Mouse (Mus musculus) layer of hippocampus, postnatal 10 days (tissue): ENCODE measurements around the gene Frmd4a. TPM values are rescaled to one million over a fixed set of nuclear protein-coding genes. Genes with fewer than 3 reads are reported as not detected.

Experiments used
- DNase-seq, 2 experiments: peaks; one replicate each; pipeline ENCODE4 v3.0.0; 2021; ENCODE audit warnings: low spot score in 2 of 2
- long read RNA-seq: library from polyadenylated mRNA; stranded (forward); transcript quantifications from one replicate; pipeline ENCODE4 v2.0.0, GENCODE M21; 2023
- total RNA-seq, 2 experiments: library from RNA; stranded (reverse); gene quantifications; 2 replicates each; pipeline ENCODE4 v1.2.3; 2021

Frmd4a gene
- total RNA-seq = 100 to 1,000 TPM; 114 to 128 TPM
- long read RNA-seq, partial matches to known transcripts = 18 of 20 reads
- long read RNA-seq, other reads (novel, unspliced or antisense) = 1 of 20 reads

DNA sequence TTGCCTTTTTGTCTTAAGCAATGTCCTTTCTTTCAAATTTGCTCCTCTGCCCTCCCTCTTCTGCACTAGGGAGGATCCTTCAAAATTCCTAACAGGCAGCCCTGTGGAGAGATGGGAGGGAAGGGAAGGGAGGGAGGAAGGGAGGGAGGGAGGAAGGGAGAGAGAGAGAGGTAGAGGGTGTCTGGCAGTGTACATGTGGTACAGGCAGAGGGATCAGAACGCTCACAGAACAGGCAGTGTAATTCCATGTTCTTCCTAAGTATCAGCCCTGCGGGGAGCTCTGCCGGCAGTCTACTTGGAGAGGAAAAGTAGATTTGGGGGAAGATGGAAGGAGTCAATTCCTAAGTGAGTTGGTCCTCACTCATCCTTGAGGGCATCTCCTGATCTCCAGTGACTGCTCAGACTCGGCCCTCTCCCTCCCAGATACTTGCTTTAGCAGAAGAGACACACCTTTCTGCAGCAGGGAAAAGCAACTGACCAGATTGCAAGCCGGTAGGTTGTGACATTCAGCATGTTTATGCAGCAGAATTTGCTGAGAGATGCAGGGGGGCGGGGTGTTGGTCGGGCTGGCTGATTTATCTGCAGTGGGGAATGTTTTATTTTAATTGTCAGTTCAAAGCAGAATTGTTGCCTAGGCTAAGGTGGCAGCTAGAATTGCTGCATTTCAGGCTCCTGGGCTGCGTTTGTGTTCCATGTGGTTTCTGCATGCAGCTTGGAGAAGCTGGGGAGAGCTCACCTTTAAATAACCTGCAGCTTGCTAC lies at the start of gene Frmd4a:
Gene Frmd4a (plus strand): TSS at position 190 of the 761 bp plus-strand sequence.
- DNase-seq = peak; percentile 44 to 45

DNA sequence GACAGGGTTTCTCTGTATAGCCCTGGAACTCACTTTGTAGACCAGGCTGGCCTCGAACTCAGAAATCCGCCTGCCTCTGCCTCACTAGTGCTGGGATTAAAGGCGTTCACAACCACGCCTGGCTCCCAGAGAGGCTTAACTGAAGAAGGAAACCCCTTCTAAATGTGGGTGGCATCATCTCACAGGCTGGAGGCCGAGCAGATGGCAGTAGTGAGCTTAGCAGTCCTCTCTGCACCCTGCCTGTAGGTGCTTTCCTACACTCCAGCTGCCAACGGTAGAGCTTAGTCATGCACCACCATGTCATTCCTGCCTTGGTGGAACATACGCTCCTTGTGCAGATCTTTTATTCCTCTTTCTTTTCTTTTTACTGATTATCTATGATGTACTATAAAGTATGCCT lies 28.6 kb upstream of the Frmd4a start:
- no peak for DNase-seq

DNA sequence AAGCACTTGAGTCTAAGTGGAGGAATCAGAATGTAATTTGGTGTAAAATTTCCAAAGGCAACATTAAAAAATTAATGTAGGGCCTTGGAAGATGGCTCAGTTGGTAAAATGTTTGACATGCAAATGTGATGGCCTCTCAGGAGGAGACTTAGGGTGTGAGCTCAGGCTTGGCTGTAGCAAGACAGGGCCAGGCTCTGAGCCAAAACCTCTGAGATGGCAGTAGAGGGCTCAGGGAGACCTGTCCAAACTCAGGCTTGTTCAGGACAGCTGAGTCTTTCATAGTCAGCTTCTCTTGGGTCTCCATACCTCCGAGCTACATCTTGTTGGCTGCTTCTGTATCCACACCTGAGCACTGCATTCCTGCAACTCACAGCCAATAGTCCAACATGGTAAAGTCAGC lies 27.1 kb upstream of the Frmd4a start:
- DNase-seq = no peak

DNA sequence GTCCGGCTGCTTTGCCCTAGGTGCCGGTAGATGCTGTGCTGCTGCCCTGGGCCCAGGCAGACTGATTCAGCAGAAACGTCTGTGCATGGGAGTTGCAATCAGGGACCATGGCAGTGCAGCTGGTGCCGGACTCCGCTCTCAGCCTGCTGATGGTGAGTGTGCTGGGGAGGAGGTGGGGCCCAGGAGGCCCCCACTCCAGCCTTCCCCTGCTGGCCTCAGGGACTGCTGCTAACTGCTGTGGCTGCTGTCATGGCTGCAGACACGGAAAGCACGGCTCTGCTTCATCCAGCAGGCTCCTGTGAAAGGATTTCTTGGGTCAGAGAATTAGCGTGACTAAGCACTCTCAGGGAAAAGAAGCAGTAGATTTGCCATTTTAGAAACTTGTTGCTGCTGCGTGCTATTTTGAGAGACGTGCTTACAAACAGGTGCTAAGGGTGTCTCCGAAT lies 937 bp downstream of the Frmd4a start:
- DNase-seq = peak; percentile 52 to 57

DNA sequence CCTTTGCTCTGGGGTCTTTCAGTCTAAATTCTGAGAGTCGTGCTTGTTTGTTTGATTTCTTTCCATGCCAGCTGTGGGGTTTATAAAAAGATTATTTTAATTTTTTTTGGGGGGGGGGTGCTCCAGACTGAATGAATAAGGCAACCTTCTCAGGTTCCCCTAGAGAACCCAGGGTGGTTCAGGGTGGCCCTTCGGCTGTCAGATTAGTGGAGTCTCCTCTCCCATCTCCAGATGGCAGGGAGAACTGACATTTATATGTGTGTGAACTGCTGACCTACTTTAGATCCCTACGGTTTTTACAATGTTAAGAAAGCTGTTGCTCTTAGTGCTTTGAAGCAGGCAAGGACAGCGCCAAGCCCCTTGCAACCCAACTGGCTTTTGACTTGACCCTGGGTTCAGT lies 1.4 kb downstream of the Frmd4a start:
- DNase-seq = no peak

DNA sequence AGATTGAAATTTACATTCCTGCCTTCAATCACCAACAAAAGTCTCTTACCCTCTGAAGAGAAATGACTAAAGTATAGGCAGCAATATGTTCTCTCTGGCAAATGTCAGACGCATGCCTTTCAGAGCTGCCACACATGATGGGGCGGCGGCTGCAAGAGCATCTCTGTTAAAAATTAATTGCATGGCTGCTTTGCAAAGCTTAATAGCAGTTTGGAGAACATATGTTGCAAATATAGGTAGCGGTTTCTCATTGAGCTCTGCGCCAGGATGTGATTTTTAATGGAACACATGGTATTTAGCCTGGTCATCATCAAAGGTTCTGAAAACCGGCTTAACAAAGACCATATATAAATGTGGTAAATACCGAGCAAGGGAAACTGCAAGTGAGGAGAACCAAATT lies 7.4 kb downstream of the Frmd4a start:
- no peak for DNase-seq

DNA sequence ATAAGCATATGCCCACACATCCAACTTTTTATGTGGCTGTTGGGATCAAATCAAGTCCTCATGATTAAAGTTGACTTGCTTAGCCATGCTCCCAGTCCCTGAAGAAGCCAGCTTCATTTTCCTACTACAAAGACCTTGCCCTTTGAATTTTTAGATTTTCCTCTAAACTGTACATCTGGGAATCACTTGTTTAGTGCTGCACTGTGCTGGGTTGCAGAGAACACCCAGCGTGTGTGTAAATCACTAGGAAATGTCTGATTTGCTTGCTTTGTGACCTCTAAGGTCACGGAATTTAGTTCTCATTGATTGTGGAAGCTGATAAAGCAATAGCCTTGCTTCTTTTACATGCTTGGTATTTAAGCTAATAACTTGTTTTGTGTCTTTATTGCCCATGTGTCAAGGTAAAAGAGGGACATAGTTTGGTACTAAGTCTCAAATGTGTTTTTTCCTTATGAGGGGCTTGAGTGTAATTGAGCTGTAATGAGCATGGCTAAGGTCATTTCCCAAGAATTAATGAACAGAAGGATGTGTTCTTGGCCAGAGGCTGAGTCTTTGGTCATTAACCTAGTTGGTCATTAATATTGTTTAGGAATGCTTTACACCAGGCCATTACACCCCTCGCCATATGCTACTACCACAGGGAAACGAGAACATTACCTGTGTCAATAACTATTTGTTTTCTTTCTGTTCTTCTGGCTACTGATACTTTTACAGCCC lies 11.7 kb downstream of the Frmd4a start:
- no peak for DNase-seq

DNA sequence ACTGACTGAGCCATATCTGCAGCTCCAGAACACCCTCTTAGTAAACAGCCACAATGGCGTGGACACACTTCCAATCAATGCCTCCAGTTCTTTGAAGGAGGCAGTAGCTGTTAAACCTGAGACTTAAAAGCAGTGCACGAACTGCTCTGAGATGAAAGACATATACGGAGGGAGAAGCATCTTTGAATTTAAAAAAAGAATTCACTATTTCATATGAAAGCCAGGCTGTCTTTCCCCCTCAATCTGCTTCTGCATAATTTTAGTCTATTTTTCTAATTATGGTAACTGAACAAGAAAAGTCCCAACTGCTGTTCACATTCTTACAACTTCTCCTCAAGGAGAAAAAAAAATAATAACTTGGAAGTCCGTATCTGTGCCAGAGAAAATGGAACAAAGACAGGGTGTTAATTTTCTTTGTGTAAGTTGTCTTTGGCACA lies 18.7 kb downstream of the Frmd4a start:
- DNase-seq = peak; percentile 17 to 39

DNA sequence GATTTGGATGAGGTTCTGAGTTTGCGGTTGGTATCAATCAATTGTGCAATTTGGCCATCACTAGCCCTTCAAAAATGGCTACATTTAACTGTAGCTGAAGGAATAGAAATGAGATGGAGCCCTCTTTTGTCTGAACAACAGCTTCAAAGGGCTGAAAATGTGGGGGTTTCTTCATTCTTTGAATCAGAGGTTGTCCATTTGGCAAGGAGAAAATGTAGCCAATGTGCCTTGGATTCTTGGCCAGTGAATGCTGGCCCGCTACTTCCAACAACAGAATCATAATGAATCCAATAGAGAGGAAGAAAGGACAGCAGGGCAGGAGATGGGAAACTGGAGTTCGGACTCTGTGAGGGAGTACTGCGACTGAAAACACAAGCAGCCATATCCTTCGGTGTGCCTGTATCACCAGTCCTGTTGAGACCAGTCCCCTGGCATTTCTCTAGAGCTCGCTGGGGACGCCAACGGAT lies 19.2 kb downstream of the Frmd4a start:
- DNase-seq = peak; percentile 32 to 55

DNA sequence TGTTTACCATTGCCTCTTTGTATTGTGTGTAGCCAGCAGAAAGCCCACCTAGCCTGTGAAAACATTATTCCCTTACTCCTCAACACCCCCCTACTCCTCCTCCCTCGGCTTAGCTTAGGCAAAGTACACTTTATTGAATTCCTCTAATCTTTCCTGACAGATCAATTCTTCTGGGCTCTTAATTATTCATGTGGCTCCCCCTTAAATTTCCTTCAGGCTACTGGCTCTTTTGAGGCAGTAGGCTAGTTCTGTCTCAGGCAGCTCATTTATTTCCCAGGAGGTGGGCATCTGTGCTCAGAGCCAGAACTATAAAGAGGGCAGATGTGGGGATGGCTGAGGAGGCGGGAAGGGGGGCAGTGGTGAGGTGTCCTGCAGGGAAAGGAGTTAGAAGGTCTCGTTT lies 24.5 kb downstream of the Frmd4a start:
- DNase-seq = no peak

DNA sequence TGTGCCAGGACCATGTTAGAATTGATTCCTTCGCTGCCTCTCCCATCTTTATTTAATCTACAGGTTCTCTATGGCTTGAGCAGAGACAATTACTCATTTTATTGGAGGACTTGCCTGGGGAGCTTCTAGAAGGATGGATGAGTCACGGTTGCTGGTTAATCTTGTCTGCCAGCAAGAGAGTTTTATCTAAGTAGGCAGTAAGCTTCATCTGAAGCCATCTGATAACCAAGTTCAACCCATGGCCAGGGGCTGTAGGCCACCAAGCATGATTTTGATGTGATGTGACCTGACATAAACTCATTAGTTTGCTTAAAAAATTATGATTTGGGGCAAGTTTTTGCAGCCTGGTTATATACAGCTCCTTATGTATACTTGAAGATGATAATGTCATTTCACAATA lies 38.0 kb downstream of the Frmd4a start:
- DNase-seq = no peak

DNA sequence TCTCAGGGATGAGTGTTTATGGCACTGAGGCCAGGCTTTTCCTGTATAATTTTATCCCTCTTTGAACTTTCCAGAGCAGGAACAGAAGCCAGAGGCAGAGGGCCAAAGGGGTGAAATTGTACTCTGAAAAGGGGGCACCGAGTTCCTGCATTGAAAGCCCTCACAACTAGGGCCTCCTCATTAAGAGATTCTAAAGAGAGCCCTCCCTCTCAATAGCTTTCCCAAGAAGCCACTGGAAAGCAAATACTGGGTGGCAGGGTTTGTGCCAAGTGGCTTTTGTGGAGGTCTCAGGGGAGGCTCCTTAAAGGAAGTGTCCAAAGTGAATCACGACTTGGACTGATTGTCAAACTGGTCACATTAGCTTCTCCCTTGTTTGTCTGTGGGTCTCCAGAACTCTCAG lies 43.2 kb downstream of the Frmd4a start:
- peak; percentile 43 to 57 for DNase-seq

DNA sequence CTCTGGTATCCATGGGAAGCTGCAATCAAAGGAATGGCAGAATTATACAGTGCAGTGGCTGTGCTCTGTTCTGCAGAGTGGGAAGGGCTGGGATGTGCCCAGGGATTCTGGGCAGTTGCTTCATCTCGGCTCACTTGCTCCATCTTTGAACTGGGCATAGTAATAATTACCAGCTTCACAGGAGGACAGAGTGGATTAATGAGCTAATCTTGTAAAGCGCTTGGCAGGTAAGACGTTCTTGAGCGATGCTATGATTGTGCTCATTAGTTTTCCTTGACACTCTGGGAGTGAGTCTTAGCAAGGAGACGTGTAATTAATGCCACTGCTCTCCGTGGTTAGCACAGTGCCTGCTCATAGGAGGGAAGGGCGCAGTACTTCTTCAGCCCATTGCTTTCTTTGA lies 54.3 kb downstream of the Frmd4a start:
- DNase-seq = no peak

DNA sequence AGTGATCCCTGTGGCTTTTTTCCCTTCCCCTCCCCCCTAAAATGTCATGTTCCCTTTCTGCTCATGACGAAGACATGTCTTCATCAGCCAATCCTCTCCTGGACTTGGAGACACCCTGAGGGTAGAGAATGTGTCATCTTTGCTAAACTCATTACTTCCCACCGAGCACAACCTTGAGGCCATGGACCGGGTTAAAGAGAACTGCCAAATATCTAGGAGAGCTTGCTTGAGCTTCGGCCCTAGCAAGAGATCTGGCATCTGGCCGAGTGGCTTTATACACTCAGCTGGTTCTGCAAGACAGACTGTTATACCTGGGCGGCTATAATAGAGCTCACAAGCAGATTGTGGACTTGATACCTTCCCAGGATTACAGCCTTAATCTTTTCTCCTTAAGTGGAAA lies 66.4 kb downstream of the Frmd4a start:
- DNase-seq = no peak

DNA sequence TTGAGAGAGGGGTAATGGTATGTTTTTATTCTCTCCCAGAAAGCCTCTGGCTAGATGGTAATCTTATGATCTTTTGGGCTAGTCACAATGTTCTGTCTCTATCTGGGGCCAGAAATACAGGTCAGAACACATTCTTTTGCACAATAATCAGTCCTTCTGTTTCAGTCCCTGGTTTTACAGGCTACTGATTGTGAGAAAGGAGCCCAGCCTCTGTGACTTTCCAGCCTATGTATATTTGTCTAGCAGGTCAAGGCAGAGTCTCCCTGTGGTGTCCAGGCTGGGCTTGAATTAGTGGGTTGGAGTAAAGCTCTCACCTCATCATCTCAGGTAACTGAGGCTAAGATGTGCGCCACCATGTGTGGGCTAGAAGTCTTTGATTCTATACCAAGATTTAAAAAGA lies 80.1 kb downstream of the Frmd4a start:
- DNase-seq = no peak

DNA sequence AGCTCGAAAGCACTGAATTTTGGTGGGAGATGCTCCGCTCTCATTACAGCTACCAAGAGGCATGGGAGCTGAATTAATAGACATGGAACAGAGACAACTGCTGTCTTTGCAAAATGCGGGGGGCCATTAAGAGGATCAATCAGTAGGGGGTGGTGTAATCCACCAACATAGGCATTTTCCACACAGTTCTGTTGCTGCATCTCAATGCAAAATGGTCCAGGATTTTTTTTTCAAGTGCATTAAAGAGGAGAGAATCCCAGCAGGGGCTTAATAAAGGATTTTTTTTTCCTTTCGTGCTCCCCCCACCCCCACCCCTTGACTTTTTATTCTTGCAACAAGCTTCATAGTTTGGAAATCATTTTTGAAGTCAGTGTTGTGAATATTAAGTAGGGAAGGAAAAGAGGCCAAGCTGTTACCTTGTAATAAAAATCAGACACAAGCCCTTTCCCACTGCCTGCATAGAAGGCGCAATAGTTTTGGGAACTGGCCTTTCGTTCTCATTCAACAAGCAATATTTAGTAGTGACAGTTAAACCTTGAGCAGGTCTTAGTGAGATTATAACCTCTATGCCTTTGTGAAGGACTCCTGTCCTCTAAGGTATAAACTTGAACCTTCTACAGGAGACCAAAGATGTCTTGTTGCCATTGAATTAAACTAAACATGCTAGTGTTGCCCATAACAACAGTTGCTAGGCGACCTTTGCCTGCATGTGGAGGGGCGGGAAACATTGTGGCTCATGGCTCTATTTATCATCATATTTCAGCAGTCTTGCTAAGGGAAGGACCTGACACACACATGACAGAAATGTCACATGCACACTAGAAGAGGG lies 81.6 kb downstream of the Frmd4a start:
- DNase-seq = peak; percentile 46 to 57

DNA sequence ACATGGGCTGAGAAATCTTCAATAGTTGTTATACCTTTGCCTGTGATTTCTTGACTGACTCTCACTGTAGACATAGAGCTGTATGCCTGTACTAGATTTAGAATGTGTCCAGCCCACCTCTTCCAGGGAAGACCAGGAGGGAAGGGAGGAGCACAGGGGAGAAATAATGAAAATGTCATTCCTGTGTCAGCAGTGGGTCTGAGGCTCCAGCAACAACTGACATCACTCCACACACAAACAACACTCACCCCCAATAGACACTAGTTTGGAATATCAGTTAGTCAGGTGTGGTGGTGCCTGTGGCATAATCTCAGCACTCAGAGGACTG lies 82.2 kb downstream of the Frmd4a start:
- DNase-seq = no peak

DNA sequence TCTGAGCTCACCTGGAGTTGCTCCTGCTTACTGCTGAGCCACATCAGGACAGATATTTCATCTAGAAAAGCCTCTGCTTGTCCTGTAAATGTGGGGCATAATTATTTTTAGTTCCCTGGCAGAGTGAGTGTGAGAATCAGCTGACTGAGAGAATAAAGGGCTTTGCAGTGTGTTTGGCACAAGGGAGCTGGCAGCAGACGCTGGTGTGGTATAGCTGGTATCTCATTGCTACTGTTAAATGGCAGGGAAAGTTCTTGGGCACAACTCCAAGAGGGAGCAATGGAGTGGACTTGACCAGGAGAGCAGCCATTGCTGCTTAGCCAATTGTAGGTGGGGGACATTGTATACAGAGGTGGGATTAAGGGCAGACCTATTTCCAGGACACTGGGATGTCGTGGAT lies 83.9 kb downstream of the Frmd4a start:
- no peak for DNase-seq

DNA sequence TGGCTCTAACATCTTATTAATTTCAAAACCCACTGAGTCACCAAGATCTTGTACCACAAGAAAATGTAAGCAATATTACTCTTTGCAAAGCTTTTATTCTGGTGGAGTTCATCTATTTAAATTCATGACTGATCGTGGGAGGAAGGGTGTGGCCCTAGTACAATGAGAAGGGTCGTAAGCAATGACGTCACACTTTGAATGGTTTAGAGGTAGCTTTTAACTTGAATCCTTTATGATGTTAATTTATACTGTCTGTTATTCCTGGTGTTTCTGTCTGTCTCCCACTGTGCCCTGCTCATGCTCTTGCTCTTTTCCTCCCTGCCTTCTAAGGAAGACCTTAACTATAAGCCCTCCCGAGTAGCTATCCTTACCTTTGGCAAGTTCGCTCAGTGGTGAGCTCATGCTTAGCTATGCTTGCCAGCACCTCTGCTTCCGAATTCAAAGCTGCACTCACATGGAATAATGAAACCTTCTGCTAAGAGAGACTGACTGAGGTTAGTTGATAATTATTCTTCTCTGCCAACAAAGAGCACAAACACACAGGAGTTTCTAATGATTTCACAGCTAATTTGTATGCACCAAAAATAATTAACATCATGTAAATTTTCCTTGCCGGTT lies 95.9 kb downstream of the Frmd4a start:
- DNase-seq = no peak

DNA sequence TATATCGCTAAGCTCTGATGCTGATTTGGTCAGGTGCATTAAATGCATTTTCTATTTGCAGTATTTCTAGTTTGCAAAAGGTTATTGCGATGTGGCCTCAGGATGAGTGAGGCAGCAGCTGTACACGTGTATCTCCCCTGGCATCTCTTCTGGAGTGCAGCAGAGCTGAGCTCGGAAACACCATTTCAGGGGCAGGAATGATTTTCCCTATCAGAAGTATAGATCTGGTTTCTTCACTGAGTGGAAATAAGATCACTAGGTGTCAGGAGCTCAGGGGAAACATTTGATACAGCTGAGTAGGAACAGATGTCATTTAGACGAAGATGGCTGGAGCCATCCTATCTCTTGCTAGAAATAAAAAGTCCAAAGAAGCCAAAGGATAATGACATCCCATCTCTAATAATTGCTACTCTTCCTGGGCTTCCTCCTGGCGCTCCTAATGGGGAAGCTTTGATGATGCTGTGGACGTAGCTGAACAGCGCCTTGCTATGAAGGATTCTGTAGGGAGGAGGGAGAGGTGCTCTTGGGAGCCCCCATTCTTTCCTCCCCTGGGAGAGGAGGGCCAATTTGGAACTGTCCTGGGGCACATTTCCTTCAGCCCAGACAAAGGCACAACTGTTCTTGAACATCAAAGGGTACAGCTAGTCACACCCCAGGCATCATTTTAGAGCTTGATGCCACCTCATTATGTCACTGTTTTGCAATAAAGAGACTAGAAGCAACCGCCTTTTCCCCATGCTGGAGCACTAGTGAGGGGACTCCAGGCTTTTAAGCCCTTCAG lies 102.4 kb downstream of the Frmd4a start:
- no peak for DNase-seq
